Mouse (Mus musculus) forebrain, embryonic 14.5 days (tissue): ENCODE data around the gene Slco2b1. TPM values are rescaled to one million over a fixed set of nuclear protein-coding genes. Genes with fewer than 3 reads are reported as not detected.

ENCODE experiments used
- ATAC-seq: fragments of 200-750 bp; cut with Nextera tagmentation; 2 replicates; pipeline ENCODE4 v1.8.0; 2017; ENCODE audit warnings: mild to moderate bottlenecking, moderate library complexity
- DNase-seq: peaks from one replicate; pipeline ENCODE4 v3.0.0-alpha.2; 2015; ENCODE audit warnings: low spot score
- H3K27ac ChIP-seq: fragments of 300-500 bp; sonication (generic); 2 replicates; pipeline ENCODE4 v1.5.1; 2014; ENCODE audit warnings: low read depth, mild to moderate bottlenecking, control low read depth, low read length, moderate library complexity
- H3K27me3 ChIP-seq: fragments of 300-500 bp; sonication (generic); replicated peaks from 2 replicates; pipeline ENCODE4 v1.6.1; 2014; ENCODE audit warnings: low read length, control low read depth, mixed read lengths; ENCODE audit not compliant: control insufficient read depth, insufficient read depth
- H3K36me3 ChIP-seq: fragments of 300-500 bp; sonication (generic); 2 replicates; pipeline ENCODE4 v1.6.1; 2014; ENCODE audit warnings: low read length, control low read depth; ENCODE audit not compliant: control insufficient read depth, insufficient read depth
- H3K4me1 ChIP-seq: fragments of 300-500 bp; sonication (generic); 2 replicates; pipeline ENCODE4 v1.6.1; 2014; ENCODE audit warnings: antibody characterized with exemption, low read length, control low read depth; ENCODE audit not compliant: control insufficient read depth, insufficient read depth
- H3K4me2 ChIP-seq: fragments of 300-500 bp; sonication (generic); 2 replicates; pipeline ENCODE4 v1.6.1; 2014; ENCODE audit warnings: mild to moderate bottlenecking, control low read depth, low read length
- H3K4me3 ChIP-seq: fragments of 300-500 bp; sonication (generic); 2 replicates; pipeline ENCODE4 v1.5.1; 2014; ENCODE audit warnings: low read depth, low read length, control low read depth
- H3K9ac ChIP-seq: fragments of 300-500 bp; sonication (generic); 2 replicates; pipeline ENCODE4 v1.6.1; 2014; ENCODE audit warnings: mild to moderate bottlenecking, low read length, control low read depth, moderate library complexity
- H3K9me3 ChIP-seq: fragments of 300-500 bp; sonication (generic); replicated peaks from 2 replicates; pipeline ENCODE4 v1.6.1; 2016; ENCODE audit warnings: low read length, control low read depth, mixed read lengths; ENCODE audit not compliant: control insufficient read depth
- WGBS: fragments of 180-500 bp; shearing (Covaris S2); extraction: QIAGEN DNeasy Blood & Tissue Kit; methylation state at CpG from one replicate; pipeline ENCODE4 v1.1.7; 2014; 5-methylcytosine and 5-hydroxymethylcytosine counted together
- polyA plus RNA-seq: library from polyadenylated mRNA; unstranded; fragments of >200 nt; fragmentation: Nextera tagmentation; extraction: Ambion mirVana; gene quantifications from 2 replicates; pipeline ENCODE4 v1.2.1, GENCODE M21; 2014

Gene Slco2b1
- polyA plus RNA-seq, 1 experiment from 2014 or later: 3.4 TPM

DNA sequence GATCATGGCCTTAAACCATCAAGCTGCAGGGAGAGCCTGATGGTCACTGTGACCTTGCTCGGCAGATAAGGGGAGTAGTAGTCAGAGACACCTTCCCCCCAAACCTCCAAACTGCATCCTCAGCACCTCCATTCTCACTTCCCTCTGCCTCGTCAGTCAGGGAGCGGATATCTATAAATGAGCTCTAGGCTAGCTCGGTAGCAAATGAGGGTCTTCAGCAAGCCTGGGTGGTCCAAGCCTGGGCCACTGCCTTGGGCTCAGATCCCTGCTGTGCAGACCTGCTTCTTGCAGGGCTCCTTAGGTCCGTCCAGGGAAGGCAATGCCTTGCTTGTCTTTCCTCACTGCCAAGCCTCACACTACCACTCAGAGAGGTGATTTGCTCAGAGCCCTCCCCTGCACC is 2.4 kb downstream of the Slco2b1 start:
- no peaks in the 10 kb centered on the region for H3K36me3 ChIP-seq
- H3K27me3 ChIP-seq: no peaks in the 10 kb centered on the region
- 62% methylated on average over 5 of the region's 5 CpGs for WGBS
- DNase-seq: no peak
- H3K4me1 ChIP-seq: no peaks in the 10 kb centered on the region
- H3K27ac ChIP-seq: no peak overlapping the region; the same call in 1 of the 2 replicates
- H3K4me2 ChIP-seq: no peak overlapping the region
- H3K9me3 ChIP-seq: no peaks in the 10 kb centered on the region
- no peak overlapping the region for H3K9ac ChIP-seq
- no peak overlapping the region for H3K4me3 ChIP-seq
- ATAC-seq: no peak

DNA sequence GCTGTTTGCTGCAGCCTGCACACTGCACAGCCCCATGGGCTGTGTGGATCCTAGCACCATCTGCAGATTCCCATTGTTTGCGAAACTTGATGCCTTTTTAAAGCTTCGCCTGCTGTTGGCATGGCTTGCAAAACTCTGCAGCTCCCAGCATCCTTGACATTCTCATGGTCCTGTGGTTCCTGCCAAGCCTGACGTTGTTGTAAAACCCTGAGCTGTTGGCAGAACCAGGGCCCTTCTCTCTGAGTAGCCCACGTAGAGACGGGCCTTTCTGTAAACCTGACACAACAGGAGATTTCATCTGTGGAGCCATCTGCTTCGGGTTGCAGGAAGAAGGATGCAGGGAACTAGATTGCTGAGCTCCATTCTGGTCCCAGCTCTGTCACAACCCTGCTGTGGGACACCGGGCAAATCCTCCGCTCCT is 2.8 kb downstream of the Slco2b1 start:
- Histone ChIP-seq H3K9me3 (no peaks in the 10 kb centered on the region), H3K27me3 (no peaks in the 10 kb centered on the region), H3K4me3 (no peak overlapping the region), H3K4me2 (no peak overlapping the region), H3K27ac (no peak overlapping the region), H3K4me1 (no peaks in the 10 kb centered on the region), H3K9ac (no peak overlapping the region), H3K36me3 (no peaks in the 10 kb centered on the region)
- WGBS: 61% methylated on average over 8 of the region's 8 CpGs
- ATAC-seq (no peak), DNase-seq (peak; percentile 30)

DNA sequence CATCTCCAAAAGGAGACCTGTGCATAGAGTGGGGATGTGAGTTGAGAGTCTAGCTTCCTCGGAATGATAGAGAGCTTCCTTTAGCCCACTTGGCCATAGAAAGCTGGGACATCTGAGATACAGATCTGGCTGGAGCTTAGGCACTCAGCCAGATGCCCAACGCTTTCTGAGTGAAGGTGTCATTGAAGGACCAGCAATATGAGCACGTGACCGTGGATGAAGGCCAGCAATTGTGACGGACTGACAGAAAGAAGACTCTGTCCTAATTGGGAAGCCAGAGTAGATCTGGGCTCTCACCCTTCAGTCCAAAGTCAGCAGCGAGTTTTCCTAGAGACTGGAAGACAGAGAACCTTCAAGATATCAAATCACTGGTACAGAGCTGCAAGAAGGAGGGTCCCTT is 3.5 kb downstream of the Slco2b1 start:
- Histone ChIP-seq H3K4me1 (no peaks in the 10 kb centered on the region), H3K4me2 (no peak overlapping the region), H3K9ac (no peak overlapping the region), H3K9me3 (no peaks in the 10 kb centered on the region), H3K36me3 (no peaks in the 10 kb centered on the region), H3K4me3 (no peak overlapping the region), H3K27ac (no peak overlapping the region), H3K27me3 (no peaks in the 10 kb centered on the region)
- ATAC-seq: no peak
- no peak for DNase-seq
- WGBS: 88% methylated on average over 6 of the region's 6 CpGs

DNA sequence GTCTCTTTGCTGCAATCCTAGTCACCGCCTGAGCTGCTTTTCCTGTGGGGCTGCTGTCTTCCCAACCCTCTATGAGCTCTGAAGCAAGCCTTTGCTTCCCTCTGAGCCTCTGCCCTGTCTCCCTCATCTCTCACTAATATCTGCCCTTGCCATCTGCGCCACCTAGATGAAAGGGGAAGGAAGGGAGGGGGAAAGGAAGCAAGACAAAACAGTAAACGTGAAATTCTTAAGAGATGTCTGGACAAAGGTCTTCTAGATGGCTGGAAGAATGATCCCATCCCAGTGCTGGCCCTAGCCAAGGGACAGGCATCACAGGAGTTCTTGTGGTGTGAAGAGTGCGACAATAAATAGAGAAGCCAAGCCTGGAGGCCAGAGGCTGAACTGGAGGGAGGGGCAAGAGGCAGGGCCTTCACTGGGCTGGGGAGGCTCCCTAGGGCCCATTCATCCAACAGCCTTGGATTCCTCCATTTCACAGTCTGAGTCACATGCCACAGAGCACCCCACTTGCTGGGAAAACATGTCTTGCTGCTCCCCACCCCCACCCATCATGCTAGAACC is 4.0 kb downstream of the Slco2b1 start:
- Histone ChIP-seq H3K27me3 (no peaks in the 10 kb centered on the region), H3K4me2 (no peak overlapping the region), H3K27ac (no peak overlapping the region), H3K9ac (no peak overlapping the region), H3K36me3 (no peaks in the 10 kb centered on the region), H3K4me1 (no peaks in the 10 kb centered on the region), H3K4me3 (no peak overlapping the region), H3K9me3 (no peaks in the 10 kb centered on the region)
- no peak for DNase-seq
- no peak for ATAC-seq
- 46% methylated on average over 4 of the region's 4 CpGs for WGBS

DNA sequence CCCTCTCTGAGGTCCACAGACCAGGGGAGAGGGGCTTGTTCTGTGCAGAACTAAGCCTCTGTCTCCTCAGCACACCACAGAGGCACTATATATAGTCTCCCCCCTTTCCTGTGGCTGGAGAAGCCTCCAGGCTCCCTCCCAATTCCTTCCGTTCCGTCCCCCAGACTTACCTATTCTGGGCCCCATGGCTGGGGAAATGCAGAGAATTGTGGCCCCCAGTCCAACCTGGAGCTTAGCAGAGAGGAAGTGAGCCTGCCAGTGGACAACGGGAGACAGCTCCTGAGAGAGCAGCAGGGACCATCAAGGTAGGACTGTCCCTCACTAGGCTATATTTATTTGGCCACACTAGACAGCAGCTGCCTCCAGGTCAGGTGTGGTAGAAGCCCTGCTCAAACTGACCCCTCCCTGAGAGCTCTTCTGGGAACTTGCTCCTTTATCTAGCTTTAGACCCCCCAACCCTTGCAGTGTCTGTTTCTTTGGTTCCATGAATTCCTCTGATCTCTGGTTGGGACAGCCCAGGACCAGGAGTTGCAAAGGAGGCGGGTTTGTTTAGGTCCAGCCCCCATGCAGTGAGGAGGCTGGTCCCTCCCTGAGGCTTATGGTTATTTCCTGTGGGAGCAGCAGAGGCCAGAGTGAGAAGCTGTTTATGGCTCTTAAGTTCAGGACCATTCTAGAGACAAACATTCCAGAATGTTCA is 4.7 kb downstream of the Slco2b1 start:
- Histone ChIP-seq H3K4me1 (no peaks in the 10 kb centered on the region), H3K4me2 (no peak overlapping the region), H3K4me3 (no peak overlapping the region), H3K9me3 (no peaks in the 10 kb centered on the region), H3K27ac (0 out of 2 replicates have a peak overlapping the region, but pooled peaks have one; percentile 11), H3K9ac (no peak overlapping the region), H3K27me3 (no peaks in the 10 kb centered on the region), H3K36me3 (no peaks in the 10 kb centered on the region)
- 68% methylated on average over 4 of the region's 4 CpGs for WGBS
- no peak for DNase-seq
- no peak for ATAC-seq

DNA sequence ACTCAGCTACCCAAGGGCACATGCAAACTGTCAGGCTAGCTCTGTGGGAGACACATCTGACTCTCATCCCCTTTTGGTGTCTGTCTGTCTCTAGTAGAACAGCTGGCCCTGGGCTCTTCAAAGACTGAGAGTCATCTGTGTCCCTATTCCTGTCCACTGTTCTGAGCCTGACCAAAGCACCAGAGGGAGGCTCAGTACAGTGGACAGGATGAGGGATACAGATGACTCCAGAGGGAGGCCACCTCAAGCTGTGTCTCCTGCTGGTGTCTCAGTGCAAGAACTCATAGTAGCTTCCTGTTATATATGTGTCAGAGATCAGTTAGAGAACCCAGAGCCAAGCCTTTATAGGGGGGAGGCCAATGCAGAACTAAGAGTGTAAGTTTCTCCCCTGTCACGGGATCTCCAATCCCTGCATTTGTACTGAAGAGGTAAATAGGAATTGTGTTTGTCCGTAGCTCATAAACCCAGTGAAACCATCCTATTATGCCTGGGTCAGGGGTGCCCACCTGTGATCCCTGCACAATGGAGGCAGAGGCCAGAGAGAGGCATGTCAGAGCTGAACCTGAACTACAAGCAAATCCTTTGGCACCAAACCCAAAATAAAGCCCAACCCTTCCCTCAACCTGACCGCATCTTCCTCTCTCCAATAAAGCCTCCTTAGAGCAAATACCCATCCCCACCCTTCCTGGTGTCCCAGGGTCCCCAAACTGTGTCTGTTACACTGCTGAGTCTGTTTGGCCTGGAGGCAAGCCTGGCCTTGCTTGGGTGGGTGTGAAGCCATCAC is 6.2 kb downstream of the Slco2b1 start:
- DNase-seq (no peak), ATAC-seq (no peak)
- Histone ChIP-seq H3K27me3 (no peaks in the 10 kb centered on the region), H3K9ac (no peak overlapping the region), H3K9me3 (no peaks in the 10 kb centered on the region), H3K36me3 (no peaks in the 10 kb centered on the region), H3K27ac (no peak overlapping the region), H3K4me1 (no peaks in the 10 kb centered on the region), H3K4me3 (no peak overlapping the region), H3K4me2 (no peak overlapping the region)
- 83% methylated on average over 3 of the region's 3 CpGs for WGBS

DNA sequence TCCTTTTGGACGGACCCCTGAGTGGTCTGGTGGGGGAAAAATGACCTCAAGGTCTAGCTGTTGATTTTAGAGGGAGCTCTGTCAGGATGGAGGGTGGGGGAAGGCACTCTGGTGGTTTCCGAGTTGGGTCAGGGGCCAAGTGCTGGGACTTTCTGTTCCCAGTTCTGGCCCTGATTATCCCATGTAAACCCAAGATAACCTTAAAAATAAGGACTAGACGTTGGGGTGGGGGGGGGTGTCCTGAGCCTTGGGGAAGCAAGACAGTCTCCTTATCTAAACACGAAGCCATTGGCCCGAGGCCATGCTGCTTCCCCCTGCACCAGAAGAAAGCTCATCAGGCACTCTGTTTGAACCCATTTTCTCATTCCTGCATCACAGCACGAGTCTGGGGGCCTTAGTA is 8.9 kb downstream of the Slco2b1 start:
- no peak overlapping the region for H3K4me2 ChIP-seq
- no peak overlapping the region for H3K9ac ChIP-seq
- 44% methylated on average over 6 of the region's 6 CpGs for WGBS
- no peak overlapping the region for H3K4me3 ChIP-seq
- DNase-seq (no peak), ATAC-seq (no peak)
- H3K9me3 ChIP-seq: no peaks in the 10 kb centered on the region
- H3K27ac ChIP-seq: no peak overlapping the region
- H3K36me3 ChIP-seq: no peaks in the 10 kb centered on the region
- H3K4me1 ChIP-seq: no peaks in the 10 kb centered on the region
- no peaks in the 10 kb centered on the region for H3K27me3 ChIP-seq

DNA sequence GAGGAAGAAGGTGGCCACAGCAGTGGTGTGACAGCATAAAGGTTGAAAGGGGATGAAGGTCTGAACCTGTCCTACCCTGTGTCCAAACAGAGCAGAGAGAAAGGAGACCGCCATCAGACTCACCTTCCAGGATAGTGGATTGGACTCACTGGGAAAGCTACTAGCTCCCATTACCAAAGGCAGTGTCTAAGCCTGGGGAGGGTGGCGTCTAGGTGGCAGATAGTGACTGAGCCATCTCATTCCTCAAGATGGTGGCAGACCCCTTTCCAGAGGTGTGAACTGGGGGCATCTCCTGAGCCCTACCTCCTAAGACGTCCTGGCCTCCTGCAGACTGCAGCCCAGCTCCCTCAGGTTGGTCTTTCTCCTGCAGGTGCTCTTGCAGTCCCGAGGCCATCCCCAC is 10.5 kb downstream of the Slco2b1 start:
- Histone ChIP-seq H3K4me3 (no peak overlapping the region), H3K27me3 (no peaks in the 10 kb centered on the region), H3K9me3 (no peaks in the 10 kb centered on the region), H3K4me1 (no peaks in the 10 kb centered on the region), H3K4me2 (no peak overlapping the region), H3K27ac (no peak overlapping the region), H3K36me3 (no peaks in the 10 kb centered on the region), H3K9ac (no peak overlapping the region)
- DNase-seq (no peak), ATAC-seq (no peak)
- 80% methylated on average over 4 of the region's 4 CpGs for WGBS

DNA sequence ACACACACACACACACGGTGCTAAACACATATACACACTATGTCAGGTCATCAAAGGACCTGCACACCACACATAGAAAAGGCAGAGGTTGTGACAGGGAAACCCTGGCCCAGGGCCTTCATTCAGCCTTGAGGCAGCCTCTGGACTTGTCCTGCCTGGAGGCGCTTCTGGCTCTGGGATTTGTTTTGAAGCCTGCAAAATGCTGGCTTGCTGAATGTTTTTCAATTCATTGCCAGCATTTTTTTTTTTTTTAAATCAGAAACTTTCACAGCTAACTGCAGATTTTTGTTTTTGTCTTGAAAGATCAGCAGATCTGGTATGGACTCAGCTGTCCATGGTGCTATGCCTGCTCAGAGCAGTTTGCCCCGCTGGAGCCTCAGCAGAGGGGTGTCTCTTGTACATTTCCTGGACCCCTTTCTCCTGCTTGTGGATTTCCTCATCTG is 11.4 kb downstream of the Slco2b1 start:
- H3K27ac ChIP-seq: no peak overlapping the region
- no peaks in the 10 kb centered on the region for H3K4me1 ChIP-seq
- ATAC-seq (no peak), DNase-seq (no peak)
- H3K4me2 ChIP-seq: no peak overlapping the region
- no peaks in the 10 kb centered on the region for H3K9me3 ChIP-seq
- no peak overlapping the region for H3K9ac ChIP-seq
- H3K36me3 ChIP-seq: no peaks in the 10 kb centered on the region
- whole genome bisulfite sequencing: 89% methylated on average over 3 of the region's 3 CpGs
- no peak overlapping the region for H3K4me3 ChIP-seq
- H3K27me3 ChIP-seq: no peaks in the 10 kb centered on the region
